Mouse (Mus musculus): ENCODE measurements around the gene Wipf2.
"Not testable (repeated sequence)": the region's sequence is repeated elsewhere in the genome, so short reads cannot be mapped to it uniquely, and the experiment has no call there.

Gene Wipf2

GRCm38 (mm10) chr11:98909654-98910053, 46.2 kb downstream of the Wipf2 start:
- peak; percentile 73 for DNase-seq (ENCODE audit: low read depth, low spot score)

GRCm38 (mm10) chr11:98910415-98910814, 47.0 kb downstream of the Wipf2 start:
- no peak for DNase-seq (ENCODE audit: low read depth, low spot score)

GRCm38 (mm10) chr11:98911498-98911897, 48.1 kb downstream of the Wipf2 start:
- DNase-seq (ENCODE audit: low read depth, low spot score): no peak

GRCm38 (mm10) chr11:98914196-98914595, 50.8 kb downstream of the Wipf2 start:
- no peak for DNase-seq (ENCODE audit: low read depth, low spot score)

- DNase-seq (ENCODE audit: low read depth, low spot score): peak; percentile 70
These were observed 52.9 kb downstream of the Wipf2 start for GRCm38 (mm10) chr11:98916376-98916775.

- no peak for DNase-seq (ENCODE audit: low read depth, low spot score)
These were observed 54.1 kb downstream of the Wipf2 start for GRCm38 (mm10) chr11:98917428-98918005.

GRCm38 (mm10) chr11:98918231-98918630, 54.8 kb downstream of the Wipf2 start:
- no peak for DNase-seq (ENCODE audit: low read depth, low spot score)

GRCm38 (mm10) chr11:98919009-98919408, 55.6 kb downstream of the Wipf2 start:
- no peak for DNase-seq (ENCODE audit: low read depth, low spot score)

- peak; percentile 79 for DNase-seq (ENCODE audit: low read depth, low spot score)
These were observed 58.4 kb downstream of the Wipf2 start for GRCm38 (mm10) chr11:98921813-98922212.

GRCm38 (mm10) chr11:98922307-98922706, 58.9 kb downstream of the Wipf2 start:
- DNase-seq (ENCODE audit: low read depth, low spot score): peak; percentile 77

- not testable (repeated sequence) for DNase-seq (ENCODE audit: low read depth, low spot score)
These were observed 59.6 kb downstream of the Wipf2 start for GRCm38 (mm10) chr11:98922851-98923711.

- DNase-seq (ENCODE audit: low read depth, low spot score): peak; percentile 44
These were observed 61.3 kb downstream of the Wipf2 start for GRCm38 (mm10) chr11:98924633-98925175.

- DNase-seq (ENCODE audit: low read depth, low spot score): no peak
These were observed 61.9 kb downstream of the Wipf2 start for GRCm38 (mm10) chr11:98925265-98925721.

GRCm38 (mm10) chr11:98925868-98926311, 62.5 kb downstream of the Wipf2 start:
- peak; percentile 61 for DNase-seq (ENCODE audit: low read depth, low spot score)

- DNase-seq (ENCODE audit: low read depth, low spot score): peak; percentile 42
These were observed 63.1 kb downstream of the Wipf2 start for GRCm38 (mm10) chr11:98926553-98926952.

- no peak for DNase-seq (ENCODE audit: low read depth, low spot score)
These were observed 64.1 kb downstream of the Wipf2 start, which contains the start of gene Rara for GRCm38 (mm10) chr11:98927438-98928076. Gene Rara, plus strand, starts transcription at chr11:98927818.

- DNase-seq (ENCODE audit: low read depth, low spot score): no peak
These were observed 64.9 kb downstream of the Wipf2 start for GRCm38 (mm10) chr11:98928186-98928893.

- no peak for DNase-seq (ENCODE audit: low read depth, low spot score)
These were observed 66.1 kb downstream of the Wipf2 start for GRCm38 (mm10) chr11:98929503-98929902.

GRCm38 (mm10) chr11:98930127-98930601, 66.7 kb downstream of the Wipf2 start:
- DNase-seq (ENCODE audit: low read depth, low spot score): no peak

GRCm38 (mm10) chr11:98930773-98931512, 67.5 kb downstream of the Wipf2 start:
- DNase-seq (ENCODE audit: low read depth, low spot score): no peak
